Mouse (Mus musculus) brain, embryonic 14.5 days (tissue): ENCODE measurements around the gene Rbfox3. TPM values are rescaled to one million over a fixed set of nuclear protein-coding genes. Genes with fewer than 3 reads are reported as not detected.
A peak's percentile ranks its signal among the peaks of the same experiment; 100 is the strongest.

Experiments
- DNase-seq: peaks from one replicate; pipeline ENCODE4 v3.0.0-alpha.2; 2011; ENCODE audit warnings: low read depth
- CTCF ChIP-seq: fragments of 200-500 bp; IDR thresholded peaks from 2 replicates; pipeline ENCODE4 v1.5.1; 2012; ENCODE audit warnings: inconsistent platforms, mild to moderate bottlenecking, moderate library complexity, borderline replicate concordance; ENCODE audit not compliant: insufficient read depth, insufficient read length; ENCODE audit errors: extremely low read depth
- POLR2A ChIP-seq: fragments of 200-500 bp; IDR thresholded peaks from 2 replicates; pipeline ENCODE4 v1.6.1; 2012; ENCODE audit warnings: mild to moderate bottlenecking, inconsistent platforms, borderline replicate concordance; ENCODE audit not compliant: poor library complexity, insufficient read depth, insufficient read length, severe bottlenecking; ENCODE audit errors: extremely low read depth
- polyA plus RNA-seq: library from polyadenylated mRNA; depleted of rRNA; stranded (reverse); fragments of >200 nt; gene quantifications from 2 replicates; pipeline ENCODE4 v1.2.3, GENCODE M21; 2012

Gene Rbfox3
- polyA plus RNA-seq, 1 experiment: 37.6 TPM

- TF ChIP-seq POLR2A (no peak), CTCF (no peak)
- peak; percentile 58 for DNase-seq
Measured at GRCm38 (mm10) chr11:118915888-118916287, 4.5 kb upstream of the Rbfox3 start.

- no peak for TF ChIP-seq CTCF
- TF ChIP-seq POLR2A: no peak
- DNase-seq: no peak
Measured at GRCm38 (mm10) chr11:118912686-118913085, 1.3 kb upstream of the Rbfox3 start.

- no peak for DNase-seq
- no peak for TF ChIP-seq POLR2A
- no peak for TF ChIP-seq CTCF
Measured at GRCm38 (mm10) chr11:118910756-118911155, 641 bp downstream of the Rbfox3 start.

GRCm38 (mm10) chr11:118909814-118910201 lies 1.6 kb downstream of the Rbfox3 start:
- no peak for TF ChIP-seq CTCF
- no peak for TF ChIP-seq POLR2A

GRCm38 (mm10) chr11:118908981-118909813 lies 2.2 kb downstream of the Rbfox3 start:
- TF ChIP-seq CTCF: no peak
- TF ChIP-seq POLR2A: peak; percentile 53; the same call in 1 of the 2 replicates
- DNase-seq: peak; percentile 84

More at GRCm38 (mm10) chr11:118909814-118910201, 1.6 kb downstream of the Rbfox3 start:
- peak; percentile 77 for DNase-seq

GRCm38 (mm10) chr11:118908431-118908980 lies 2.9 kb downstream of the Rbfox3 start:
- peak; percentile 47 for DNase-seq
- TF ChIP-seq CTCF (no peak), POLR2A (no peak)

GRCm38 (mm10) chr11:118907471-118908401 lies 3.7 kb downstream of the Rbfox3 start:
- DNase-seq: peak; percentile 59
- TF ChIP-seq CTCF (0 out of 2 replicates have a peak, but pooled peaks have one; percentile 11), POLR2A (no peak)

- TF ChIP-seq CTCF (no peak), POLR2A (no peak)
- no peak for DNase-seq
Measured at GRCm38 (mm10) chr11:118906824-118907470, 4.5 kb downstream of the Rbfox3 start.

- no peak for DNase-seq
Measured at GRCm38 (mm10) chr11:118906131-118906823, 5.1 kb downstream of the Rbfox3 start.

GRCm38 (mm10) chr11:118905656-118906055 lies 5.7 kb downstream of the Rbfox3 start:
- TF ChIP-seq CTCF: no peak
- no peak for TF ChIP-seq POLR2A
- no peak for DNase-seq

More at GRCm38 (mm10) chr11:118906131-118906823, 5.1 kb downstream of the Rbfox3 start:
- no peak for TF ChIP-seq POLR2A

- DNase-seq: no peak
- TF ChIP-seq POLR2A (no peak), CTCF (no peak)
Measured at GRCm38 (mm10) chr11:118904253-118904652, 7.1 kb downstream of the Rbfox3 start.
